Mouse (Mus musculus): Measurements from ENCODE around the gene Rnf227.

Rnf227 gene

DNA sequence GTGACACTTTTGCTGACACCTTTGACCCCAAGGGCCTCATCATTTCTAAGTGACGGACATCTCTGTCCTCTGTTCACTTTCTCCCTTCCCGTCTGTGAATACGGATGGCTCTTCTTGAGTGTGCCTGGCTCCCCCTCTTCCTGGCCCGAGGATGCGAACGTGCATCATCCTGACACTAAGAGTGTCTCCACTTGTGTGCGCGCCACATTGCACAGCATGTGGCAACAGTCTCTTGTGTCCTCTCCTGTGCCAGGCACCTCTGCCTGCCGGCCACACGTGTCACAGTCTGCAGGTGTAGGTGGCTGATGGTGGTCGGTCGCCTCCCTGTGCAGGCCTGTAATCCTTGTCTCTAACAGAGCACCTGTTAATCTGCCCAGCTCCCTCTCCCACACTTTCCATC is 31.3 kb downstream of the Rnf227 start:
- in situ Hi-C loops (cut with MboI, MseI): no loop called here

DNA sequence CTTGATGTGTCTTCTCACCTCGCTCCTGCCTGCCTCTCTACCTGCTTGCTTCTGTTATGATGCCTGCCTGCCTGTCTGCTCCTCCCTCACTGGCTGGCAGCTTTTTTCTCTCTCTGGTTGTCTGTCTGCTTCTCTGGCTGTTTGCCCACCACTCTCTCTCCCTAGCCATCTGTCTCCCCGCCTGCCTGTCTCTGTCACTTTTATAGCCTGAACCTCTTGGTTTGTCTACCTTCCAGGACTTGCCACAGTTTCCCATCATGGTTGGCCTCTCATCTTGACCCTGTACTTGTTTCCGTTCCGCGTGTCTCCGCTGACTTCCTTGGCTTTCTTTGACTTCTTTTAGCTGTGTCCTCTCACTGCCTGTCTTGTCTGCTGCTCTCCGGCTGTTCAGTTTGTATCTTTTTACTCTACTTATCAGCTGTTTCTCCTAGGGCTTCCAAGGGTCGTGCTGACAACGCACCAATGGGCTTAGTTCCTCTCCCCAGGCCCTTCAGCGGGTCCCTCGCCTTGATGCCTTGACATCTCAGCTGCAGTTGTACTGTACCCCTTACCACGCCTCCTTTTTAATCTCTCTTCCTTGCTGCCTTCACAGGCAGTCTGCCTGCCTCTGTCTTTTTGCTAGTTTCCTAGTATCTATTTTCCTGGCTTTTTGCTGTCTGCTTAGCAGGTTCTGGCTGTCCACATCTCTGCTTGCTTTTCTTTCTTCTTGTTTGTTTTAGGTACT is 32.0 kb downstream of the Rnf227 start:
- in situ Hi-C loops (cut with MboI, MseI): no loop called here

DNA sequence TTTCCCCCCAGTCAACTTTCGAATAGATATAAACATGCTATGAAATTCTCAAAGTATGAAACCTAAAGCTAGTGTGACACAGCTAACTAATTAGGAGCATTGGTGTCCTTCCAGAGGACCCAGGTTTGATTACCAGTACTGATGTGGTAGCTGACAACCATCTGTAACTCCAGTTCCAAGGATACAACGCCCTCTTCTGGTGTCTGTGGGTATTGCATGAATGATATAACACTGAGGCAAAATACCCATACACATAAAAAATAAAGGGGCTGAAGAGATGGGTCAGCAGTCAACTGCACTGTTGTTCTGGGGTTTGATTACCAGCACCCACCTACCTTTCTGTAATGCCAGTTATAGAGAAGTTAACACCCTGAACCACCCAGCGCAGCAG is 32.5 kb downstream of the Rnf227 start:
- in situ Hi-C loops (cut with MboI, MseI): no loop called here

DNA sequence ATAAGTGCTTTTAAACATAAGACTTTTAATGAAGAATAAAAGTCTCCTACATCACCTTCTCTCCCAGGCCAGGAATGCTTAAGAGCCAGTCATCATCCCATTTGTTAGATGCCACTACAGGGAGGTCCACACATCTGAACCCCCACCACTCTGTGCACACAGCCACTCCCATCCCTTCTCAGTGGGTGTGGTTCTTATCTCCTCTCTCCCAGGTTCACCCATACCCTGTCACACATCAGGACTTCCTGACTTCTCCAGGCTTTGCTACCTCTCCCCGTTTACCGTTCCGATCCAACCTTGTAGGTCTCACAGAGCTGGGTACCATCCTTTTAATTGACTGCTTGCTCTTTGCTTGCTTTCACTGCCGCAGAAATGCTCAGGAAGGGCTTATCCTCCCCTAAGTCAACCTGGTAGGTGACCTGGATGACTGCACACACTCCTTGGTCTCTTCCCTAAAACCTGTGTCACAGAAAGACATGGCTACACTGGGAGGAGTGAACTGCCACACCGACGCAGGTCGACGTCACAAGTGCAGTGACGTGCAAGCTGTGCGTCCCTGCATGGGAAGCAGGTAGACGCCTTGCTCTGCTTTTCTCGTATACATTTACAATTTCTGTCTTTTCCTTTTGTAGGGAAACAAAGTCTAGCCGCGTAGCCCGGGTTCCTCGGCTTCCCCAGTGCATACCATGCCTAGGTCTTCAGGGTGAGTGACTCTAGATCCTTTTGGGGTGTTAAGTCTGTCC is 33.1 kb downstream of the Rnf227 start:
- in situ Hi-C loops (cut with MboI, MseI): no loop called here

DNA sequence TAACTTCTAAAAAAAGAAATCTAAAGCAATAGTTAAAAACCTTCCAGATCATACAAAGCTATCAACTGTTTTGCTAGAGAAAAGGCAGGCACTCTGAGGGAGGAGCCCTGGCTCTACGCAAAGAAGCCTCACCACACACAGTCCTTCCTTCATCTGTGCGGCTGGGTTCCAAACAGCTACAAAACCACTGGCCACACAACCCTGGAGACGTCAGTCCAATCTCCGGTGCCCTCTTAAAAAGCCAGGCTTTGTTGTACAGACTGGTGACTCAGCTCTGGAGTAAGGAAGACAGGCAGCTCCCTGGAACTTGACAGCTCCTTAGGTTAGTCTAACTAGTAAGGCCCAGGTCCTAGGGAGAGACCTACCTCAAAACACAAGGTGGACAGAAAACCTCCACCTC is 35.4 kb downstream of the Rnf227 start:
- in situ Hi-C loops (cut with MboI, MseI): no loop called here

DNA sequence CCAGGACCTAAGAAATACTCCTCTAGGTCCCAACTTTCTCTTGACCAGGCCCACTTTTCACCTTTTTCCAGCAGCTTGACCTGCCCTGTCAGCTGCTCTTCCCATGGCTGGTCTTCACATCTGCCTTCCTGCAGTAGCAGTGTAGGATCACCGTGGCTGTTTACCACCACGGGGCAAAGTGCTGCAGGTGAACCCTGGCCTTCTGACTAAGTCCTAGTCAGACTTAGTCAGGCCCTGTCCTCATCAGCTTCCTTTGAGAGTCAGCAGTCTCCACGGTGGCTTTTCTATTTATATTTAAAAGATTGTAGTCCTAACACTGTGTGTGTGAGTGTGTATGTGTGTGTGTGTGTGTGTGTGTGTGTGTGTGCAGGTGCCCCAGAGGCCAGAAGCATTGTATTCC is 37.5 kb downstream of the Rnf227 start:
- in situ Hi-C loops (cut with MboI, MseI): no loop called here

DNA sequence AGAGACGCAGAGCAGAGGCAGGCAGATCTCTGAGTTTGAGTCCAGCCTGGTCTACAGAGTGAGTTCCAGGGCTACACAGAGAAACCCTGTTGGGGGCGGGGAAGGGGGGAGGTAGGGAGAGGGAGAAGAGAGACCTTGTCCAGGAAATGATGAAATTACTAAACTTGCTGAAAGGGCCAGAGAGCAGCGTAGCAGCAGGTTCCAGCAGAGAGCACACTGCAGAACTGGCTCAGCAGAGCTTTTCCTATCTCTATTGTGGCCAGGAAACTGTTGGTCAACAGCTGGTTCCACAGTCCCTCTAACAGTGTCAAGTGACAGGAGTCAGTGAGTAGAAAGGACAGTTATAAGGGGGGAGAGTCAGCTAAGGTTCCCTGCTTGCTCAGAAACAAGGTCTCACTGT is 39.3 kb downstream of the Rnf227 start:
- in situ Hi-C loops (cut with MboI, MseI): no loop called here

DNA sequence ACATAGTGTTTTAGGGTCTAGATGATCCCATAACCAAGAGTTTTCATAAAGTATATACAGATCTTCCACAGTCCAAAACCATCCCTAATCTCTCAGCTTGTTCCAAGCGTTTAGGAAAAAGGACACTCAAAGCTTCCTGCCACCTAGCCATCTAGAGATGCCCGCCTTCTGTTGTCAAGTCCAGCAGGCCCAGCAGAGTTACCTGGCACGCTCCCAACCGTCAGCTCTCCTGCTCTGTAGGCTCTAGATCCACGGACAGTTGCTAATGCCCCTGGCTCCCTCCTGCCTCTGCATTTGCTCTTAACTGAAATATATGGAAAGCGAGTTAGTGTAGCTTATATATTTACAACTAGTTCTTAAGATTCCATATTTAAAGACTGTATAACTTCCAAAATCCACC is 41.1 kb downstream of the Rnf227 start:
- in situ Hi-C loops (cut with MboI, MseI): no loop called here

DNA sequence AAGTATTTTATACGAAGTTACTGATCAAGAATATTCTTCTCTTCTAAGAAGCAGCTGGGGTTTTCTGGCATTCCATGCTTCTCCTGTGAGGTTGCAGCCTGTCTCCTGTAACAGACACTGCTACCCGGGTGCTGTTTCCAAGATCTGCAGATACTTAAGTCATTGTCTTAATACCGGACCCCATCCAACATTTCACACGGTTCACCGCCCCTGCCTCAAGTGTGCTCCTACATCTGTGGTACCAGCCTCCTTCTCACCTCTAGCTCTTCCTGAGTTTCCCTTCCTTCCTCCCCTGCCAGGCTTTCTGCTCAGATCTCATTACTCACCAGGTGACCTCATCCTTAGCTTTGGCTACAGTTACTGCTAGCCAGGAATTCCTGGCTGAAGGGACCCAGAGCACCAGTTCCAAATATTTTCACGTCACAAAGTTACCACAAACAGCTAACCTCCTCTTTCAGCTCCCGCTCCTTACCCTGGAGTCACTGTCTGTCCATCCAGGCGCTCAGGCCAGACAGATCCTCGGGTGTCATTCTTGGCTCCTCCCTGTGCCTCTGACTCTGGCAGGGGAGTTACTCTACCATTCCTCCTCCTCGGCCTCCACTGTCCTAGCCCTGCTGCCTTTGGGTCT is 42.3 kb downstream of the Rnf227 start:
- in situ Hi-C loops (cut with MboI, MseI): no loop called here

DNA sequence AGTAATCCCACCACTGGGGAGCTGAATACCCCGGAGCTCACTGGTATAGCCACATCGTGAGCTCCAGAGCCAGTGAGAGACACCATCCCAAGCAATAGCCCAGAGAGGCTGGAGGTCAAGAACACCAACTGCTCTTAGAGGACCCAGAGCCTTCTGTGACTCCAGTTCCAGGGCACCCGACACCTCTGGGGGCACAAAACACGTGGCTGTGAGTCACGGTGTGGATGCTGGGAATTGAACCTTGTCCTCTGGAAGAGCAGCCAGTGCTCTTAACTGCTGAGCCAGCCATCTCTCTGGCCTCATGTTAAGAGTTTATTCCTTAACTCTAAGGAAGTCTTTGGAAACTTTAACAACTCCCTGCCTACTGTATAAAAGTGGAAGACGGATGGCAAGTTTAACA is 44.7 kb downstream of the Rnf227 start:
- in situ Hi-C loops (cut with MboI, MseI): loop anchor here (5.0 kb wide), 1 partner anchor 128 kb away; no protein-coding TSS in a partner anchor

DNA sequence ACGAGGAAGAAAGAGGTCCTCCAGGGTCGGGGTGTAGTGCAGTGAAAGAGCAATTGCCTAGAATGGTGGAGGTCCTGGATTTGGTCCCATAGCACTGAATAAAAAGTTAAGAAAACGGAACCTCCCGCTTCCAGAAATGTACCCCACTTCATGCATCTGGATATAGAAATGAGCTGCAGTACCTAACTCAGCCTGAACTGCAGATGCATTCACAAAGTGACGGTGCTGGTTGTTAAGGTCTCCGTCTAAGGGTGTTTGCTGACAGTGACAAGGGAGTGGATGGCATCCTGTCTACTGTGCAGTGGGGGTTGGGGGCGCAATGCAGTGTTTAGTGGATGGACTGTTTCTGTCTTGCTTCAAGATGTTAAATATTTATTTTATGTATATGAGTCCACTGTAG is 46.5 kb downstream of the Rnf227 start:
- in situ Hi-C loops (cut with MboI, MseI): loop anchor here (5.0 kb wide), 1 partner anchor 129 kb away; no protein-coding TSS in a partner anchor

DNA sequence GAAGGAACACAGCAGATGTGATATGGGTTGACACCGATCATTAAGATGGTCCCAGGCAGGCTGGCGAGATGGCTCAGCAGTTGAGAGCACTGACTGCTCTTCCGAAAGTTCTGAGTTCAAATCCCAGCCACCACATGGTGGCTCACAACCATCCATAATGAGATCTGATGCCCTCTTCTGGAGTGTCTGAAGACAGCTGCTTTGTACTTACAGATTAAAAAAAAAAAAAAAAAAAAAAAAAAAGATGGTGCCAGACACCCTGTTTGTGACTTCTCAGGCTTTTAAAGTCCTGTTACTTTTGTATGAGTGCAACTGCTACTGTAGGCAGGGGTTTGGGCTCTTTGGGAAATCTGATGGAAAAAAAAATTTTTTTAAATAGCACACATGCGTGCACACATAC is 48.4 kb downstream of the Rnf227 start:
- in situ Hi-C loops (cut with MboI, MseI): loop anchor here (5.0 kb wide), 1 partner anchor 131 kb away; no protein-coding TSS in a partner anchor

DNA sequence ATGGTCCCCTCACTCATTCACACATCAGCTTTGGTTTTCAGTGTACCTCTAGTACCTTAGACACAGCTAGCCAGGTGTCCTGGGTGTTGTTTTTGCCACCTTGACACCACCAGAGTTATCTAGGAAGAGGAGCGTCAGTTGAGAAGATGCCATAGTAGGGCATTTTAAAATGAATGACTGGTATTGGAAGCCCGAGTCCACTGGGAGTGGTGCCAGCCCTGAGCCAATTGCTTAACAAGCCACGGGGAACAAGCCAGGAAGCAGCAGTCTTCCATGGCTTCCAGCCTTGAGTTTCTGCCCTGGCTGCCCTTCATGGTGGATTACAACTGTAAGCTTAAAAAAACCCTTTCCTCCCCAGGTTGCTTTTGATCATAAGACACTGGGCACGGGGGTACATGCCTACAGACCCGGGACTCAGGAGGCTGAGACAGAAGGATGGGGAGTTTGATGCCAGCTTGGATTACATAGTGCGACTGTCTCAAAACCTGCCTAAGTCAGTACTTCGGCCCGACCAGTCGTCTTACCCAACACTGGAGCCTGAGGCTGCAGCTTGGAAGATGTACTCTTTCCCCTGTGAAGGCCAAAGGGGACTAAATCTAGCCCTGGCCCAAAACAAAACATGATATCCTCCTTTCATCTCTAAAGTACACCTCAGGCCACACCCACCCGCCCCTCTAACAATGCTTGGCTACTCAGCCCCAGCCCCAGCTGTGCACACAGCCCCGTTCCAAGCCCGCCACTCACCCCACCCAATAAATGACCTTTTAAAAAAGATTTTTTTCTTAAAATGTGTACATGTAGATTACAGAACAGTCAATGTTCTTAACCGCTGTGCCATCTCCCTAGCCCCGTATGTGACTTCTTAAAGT is 49.5 kb downstream of the Rnf227 start:
- in situ Hi-C loops (cut with MboI, MseI): loop anchor here (5.0 kb wide), 1 partner anchor 132 kb away; no protein-coding TSS in a partner anchor

DNA sequence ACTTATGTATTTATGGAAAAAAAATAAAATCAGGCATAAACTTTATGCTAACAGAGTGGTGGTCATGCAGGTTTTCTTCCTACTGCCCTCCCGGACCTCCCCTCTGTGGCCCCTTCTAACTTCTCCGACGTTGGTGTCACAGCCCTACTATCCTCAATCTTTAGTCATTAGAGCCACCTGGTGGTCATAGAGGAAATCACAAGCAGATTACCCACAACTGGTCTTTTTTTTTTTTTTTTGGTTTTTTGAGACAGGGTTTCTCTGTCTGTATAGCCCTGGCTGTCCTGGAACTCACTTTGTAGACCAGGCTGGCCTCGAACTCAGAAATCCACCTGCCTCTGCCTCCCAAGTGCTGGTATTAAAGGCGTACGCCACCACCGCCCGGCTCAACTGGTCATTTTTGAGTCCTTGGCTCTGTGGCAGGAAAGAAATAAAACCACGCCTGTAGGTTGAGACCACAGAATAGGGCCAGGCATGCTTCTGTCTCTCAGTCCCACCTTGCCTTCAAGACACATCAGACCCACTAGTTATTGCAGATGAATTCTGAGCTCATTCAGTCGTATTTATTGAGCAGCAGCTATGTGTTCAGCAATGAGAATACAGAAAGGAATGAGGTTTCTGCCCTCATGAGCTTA is 50.3 kb downstream of the Rnf227 start:
- in situ Hi-C loops (cut with MboI, MseI): no loop called here

All from T-helper 2 cell (primary cell).